Mouse (Mus musculus) forelimb bud, embryonic 11.5 days (tissue): ENCODE data around the gene Ksr1.

Experiments used
- DNase-seq: peaks from one replicate; pipeline ENCODE4 v3.0.0-alpha.2; 2012; ENCODE audit warnings: low read depth, low spot score

Gene Ksr1

GRCm38 (mm10) chr11:78982042-78982441 lies 164.2 kb downstream of the Ksr1 start:
- no peak for DNase-seq

- DNase-seq, result no peak
Observed at GRCm38 (mm10) chr11:78980083-78980634, 166.0 kb downstream of the Ksr1 start.

- DNase-seq, result no peak
Observed at GRCm38 (mm10) chr11:78978176-78979019, 167.8 kb downstream of the Ksr1 start.

GRCm38 (mm10) chr11:78976731-78977510 lies 169.3 kb downstream of the Ksr1 start:
- DNase-seq, result no peak

GRCm38 (mm10) chr11:78973381-78974150 lies 172.6 kb downstream of the Ksr1 start:
- DNase-seq, result no peak

- peak; percentile 33 for DNase-seq
Observed at GRCm38 (mm10) chr11:78972811-78973351, 173.3 kb downstream of the Ksr1 start.

- DNase-seq, result peak; percentile 27
Observed at GRCm38 (mm10) chr11:78972328-78972727, 173.9 kb downstream of the Ksr1 start.

GRCm38 (mm10) chr11:78971746-78972145 lies 174.5 kb downstream of the Ksr1 start:
- DNase-seq, result no peak

GRCm38 (mm10) chr11:78971096-78971495 lies 175.1 kb downstream of the Ksr1 start:
- no peak for DNase-seq

- no peak for DNase-seq
Observed at GRCm38 (mm10) chr11:78968121-78968520, 178.1 kb downstream of the Ksr1 start.

GRCm38 (mm10) chr11:78967371-78967770 lies 178.8 kb downstream of the Ksr1 start:
- peak; percentile 57 for DNase-seq
